Mouse (Mus musculus): ENCODE measurements around the gene Nfrkb.

The Nfrkb gene

DNA sequence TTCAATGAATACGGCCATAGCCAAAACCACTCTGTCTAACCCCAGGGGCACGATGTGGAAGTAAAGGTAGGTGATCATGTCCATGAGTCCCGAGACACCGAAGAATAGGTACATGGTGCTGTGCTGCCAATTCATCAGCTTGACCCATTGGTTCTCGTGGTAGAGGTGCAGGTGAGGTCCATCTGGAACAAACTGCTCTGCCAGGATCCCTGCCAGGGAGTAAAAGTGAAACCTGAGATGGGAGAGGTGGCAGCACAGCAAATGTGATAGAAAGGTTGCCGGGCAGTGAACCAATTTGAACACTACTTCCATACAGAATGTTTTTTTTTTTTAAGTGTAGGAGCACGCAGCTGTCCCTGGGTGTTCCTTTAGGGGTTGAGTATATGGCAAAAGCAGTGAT is 43.0 kb downstream of the Nfrkb start:
- no peak for DNase-seq (ENCODE audit: low read depth, low spot score)

DNA sequence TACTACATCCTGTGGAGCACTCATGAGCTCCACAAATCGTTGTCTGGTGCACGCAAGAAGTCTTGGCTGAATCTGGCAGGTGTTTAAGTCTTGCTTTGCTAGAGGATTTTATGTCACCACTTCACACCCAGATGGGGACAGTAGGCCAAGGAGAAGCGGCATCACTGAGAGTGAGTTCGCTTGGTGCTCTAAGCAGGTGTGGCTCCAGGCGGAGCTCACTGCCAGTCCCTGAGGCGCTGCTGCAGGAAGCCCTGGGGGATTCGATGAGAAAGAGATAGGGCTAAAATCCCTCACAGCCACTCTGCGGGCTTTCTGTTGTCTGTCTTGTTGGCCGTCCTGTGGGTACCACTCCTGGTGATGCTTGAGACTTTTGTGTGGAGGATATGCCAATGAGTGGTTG is 44.0 kb downstream of the Nfrkb start:
- DNase-seq (ENCODE audit: low read depth, low spot score), result no peak

GRCm38 (mm10) chr9:31431751-31432150 is 45.8 kb downstream of the Nfrkb start:
- no peak for DNase-seq (ENCODE audit: low read depth, low spot score)

GRCm38 (mm10) chr9:31432336-31432975 is 46.5 kb downstream of the Nfrkb start:
- DNase-seq (ENCODE audit: low read depth, low spot score), result no peak

DNA sequence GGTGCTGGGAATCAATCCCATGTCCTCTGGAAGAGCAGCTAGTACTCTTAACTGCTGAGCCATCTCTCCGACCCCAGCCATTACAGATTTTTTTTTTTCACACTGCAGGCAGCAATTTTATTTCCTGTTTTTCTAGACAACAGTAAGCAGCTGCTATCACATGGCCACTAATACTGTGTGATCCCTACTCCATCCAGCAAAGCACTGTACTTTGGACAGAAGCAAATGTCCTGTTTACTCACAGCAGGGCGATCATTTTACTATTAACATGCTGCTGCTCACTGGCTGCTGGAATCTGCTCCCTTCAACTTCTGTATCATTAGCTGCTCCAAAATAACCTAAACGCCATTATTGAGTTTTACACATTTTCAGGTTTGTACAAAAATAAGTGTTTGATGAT is 47.4 kb downstream of the Nfrkb start:
- no peak for DNase-seq (ENCODE audit: low read depth, low spot score)

GRCm38 (mm10) chr9:31435415-31435814 is 49.4 kb downstream of the Nfrkb start:
- DNase-seq (ENCODE audit: low read depth, low spot score), result no peak

- no peak for DNase-seq (ENCODE audit: low read depth, low spot score)
Measured at GRCm38 (mm10) chr9:31437861-31438260, 51.9 kb downstream of the Nfrkb start.

- DNase-seq (ENCODE audit: low read depth, low spot score), result no peak
Measured at GRCm38 (mm10) chr9:31438834-31439233, 52.8 kb downstream of the Nfrkb start.

DNA sequence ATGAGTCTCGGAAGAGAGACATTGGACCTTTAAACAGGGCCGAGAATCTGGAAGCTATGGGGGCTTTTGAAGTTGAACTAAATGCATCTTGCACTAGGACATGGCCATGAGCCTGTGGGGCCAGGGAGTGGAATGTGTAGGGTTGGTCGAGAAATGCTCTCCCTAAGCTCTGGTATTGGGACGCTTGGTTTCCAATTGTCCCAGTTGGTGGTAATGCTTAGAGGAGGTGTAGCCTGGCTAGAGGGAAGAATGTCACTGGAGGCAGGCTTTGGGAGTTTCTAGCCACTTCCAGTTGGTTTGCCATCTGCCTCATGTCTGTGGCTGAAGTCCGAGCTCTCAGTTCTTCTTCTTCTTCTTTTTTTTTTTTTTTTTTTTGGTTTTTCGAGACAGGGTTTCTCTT is 53.3 kb downstream of the Nfrkb start:
- no peak for DNase-seq (ENCODE audit: low read depth, low spot score)

DNA sequence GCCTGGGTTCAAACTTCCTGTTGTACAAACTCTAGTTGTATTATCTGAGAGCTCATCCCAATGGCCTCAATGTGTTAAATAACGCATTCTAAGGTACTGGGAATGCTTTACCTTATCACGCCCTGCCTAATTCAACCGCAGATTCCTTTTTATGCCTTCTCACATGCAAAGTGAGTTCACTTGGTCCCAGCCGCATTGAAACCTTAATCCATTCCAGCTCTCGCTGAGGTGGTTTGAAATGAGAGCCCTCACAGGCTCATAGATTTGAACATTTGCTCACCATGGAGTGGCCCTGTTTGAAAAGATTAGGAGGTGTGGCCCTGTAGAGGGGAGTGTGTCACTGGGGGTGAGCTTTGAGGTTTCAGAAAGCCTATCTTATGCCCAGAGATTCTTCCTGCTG is 54.4 kb downstream of the Nfrkb start:
- DNase-seq (ENCODE audit: low read depth, low spot score), result no peak

DNA sequence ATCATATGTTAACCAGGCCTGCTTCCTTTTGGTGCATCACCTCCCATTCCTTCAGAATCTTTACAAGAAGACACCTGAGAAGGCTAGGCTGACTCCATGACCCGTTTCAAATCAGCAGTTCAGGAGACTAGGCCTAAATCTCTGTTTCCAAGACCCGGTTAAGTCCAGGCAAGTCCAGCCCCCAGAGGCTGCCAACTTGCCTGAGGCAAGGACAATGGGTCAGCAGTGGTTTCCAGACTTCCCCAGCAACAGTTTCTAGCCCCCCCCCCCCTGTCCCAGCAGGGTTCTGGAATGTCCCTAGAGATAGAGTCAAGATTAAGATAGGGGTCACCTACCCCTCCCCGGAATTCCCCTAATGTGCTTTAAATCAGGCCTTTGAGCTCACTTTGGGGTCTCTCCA is 55.5 kb downstream of the Nfrkb start:
- no peak for DNase-seq (ENCODE audit: low read depth, low spot score)

GRCm38 (mm10) chr9:31444236-31444635 is 58.2 kb downstream of the Nfrkb start:
- no peak for DNase-seq (ENCODE audit: low read depth, low spot score)

- DNase-seq (ENCODE audit: low read depth, low spot score), result no peak
Measured at GRCm38 (mm10) chr9:31449145-31449772, 63.3 kb downstream of the Nfrkb start.

GRCm38 (mm10) chr9:31452166-31452565 is 66.2 kb downstream of the Nfrkb start:
- no peak for DNase-seq (ENCODE audit: low read depth, low spot score)

GRCm38 (mm10) chr9:31454356-31454755 is 68.4 kb downstream of the Nfrkb start:
- no peak for DNase-seq (ENCODE audit: low read depth, low spot score)

DNA sequence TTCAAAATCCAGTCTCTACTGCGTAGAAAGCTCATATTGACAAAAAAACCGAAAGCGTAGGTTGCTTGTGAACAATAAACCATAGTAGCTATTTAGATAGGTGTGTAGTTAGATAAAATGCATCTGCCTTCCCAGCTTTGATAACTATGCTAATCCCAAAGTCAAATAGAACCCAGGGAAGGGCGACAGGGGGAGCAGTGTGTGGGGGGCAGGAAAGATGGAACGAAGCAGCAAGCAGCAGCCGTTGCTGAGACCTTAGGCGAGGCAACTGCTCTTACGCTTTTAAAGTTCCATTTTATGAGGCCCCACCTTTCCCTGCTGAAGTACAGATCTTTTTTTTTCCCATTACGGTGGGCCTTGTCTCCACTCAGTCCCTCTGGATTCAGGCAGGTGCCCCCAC is 77.2 kb downstream of the Nfrkb start:
- DNase-seq (ENCODE audit: low read depth, low spot score), result no peak

GRCm38 (mm10) chr9:31463692-31464474 is 77.9 kb downstream of the Nfrkb start, which contains the start of gene Tmem45b:
Tmem45b (minus strand) TSS chr9:31464462.
- no peak for DNase-seq (ENCODE audit: low read depth, low spot score)
